Mouse (Mus musculus): ENCODE measurements around the gene Zbtb5.
"Not testable (repeated sequence)": the region's sequence is repeated elsewhere in the genome, so short reads cannot be mapped to it uniquely, and the experiment has no call there.

Zbtb5 gene

GRCm38 (mm10) chr4:45012105-45012975 lies at the start of gene Zbtb5:
Zbtb5 (minus strand) TSS chr4:45012412.
- peak; percentile 100 for DNase-seq

- DNase-seq: peak; percentile 96
Measured at GRCm38 (mm10) chr4:45055451-45055850, 43.2 kb upstream of the Zbtb5 start.

DNA sequence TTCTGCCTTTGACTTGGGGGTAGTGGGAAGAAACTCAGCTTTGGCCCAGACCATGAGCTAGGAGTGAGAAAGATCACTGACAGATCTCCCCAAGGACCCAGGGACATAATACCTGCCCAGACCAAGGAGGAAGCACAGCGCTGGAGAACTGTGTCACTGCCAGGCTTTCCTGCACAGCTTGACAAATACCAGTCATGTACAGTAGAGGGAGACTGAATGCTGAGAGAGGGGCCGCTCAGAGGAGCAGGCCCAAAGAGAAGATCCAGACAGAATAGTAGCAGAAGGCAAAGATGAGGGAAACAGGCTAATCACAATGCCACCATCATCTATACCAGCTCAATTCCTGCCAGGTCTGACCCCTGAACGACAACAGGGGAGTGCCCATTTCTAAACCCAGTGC lies 42.6 kb upstream of the Zbtb5 start:
- no peak for DNase-seq

DNA sequence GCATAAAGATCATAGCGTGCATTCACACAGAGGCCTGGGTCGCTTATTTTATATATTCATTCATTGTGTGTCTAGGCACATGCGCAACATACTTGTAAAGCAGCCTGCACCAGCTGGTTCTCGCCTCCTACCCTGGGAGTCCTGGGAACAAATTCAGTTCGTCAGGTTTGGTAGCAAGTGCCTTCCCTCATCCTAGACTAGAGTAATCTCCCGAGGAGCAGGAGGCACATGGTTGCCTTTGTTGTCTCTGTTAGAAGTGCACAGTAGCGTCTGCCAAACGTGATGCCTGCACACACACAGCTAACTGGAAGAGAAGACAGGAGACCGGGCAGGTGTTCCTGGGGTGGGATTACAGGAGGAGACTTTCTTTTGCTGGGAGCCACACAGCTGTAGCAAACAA lies 35.7 kb upstream of the Zbtb5 start:
- no peak for DNase-seq

DNA sequence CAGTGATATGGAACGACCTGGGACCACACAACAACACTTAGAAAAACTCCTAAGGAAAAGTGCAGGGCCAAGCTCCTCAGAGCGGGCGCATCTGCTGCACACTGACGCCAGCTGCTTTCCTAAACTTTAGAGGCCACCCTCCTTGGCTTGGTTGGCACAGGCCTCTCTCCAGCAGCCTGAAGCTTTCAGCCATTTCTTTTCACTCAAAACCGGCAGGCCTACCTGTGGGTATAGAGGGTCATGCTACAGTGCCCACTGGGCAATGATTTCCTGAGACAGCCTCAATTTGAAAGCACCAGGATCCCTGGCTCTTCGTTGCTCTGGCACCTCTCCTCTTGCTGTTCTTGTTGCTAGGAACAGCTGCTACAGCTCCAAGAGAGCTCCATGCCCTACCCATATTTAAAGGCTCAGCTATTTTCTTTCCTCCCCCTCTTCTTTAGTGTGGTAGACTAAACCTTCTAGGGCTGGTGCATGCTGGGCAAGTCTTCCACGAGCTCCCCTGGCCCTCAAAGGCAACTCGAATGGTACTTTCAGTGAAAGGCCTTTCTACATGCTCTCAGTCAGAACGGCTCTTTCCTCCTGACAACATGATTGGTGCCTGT lies 35.2 kb upstream of the Zbtb5 start:
- no peak for DNase-seq

GRCm38 (mm10) chr4:45046679-45047078 lies 34.5 kb upstream of the Zbtb5 start:
- no peak for DNase-seq

GRCm38 (mm10) chr4:45040795-45041194 lies 28.6 kb upstream of the Zbtb5 start:
- DNase-seq: peak; percentile 82

DNA sequence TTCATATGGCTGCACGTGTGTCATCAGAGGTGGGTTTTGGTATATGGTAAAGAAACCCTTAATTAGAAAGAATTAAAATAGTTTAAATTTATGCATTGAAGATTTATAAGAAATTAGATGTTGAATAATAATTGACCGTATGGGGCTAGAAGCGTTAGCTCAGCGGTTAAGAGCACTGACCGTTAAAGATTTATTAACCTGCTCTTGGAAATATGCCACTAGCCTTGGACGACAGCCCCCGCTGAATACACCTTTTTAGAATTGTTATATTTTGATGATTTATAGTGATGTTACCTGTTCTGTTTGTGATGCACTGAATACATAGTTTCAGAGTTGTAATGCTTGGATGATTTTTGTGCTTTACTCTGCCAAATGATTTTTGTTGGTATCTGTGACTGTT lies 27.3 kb upstream of the Zbtb5 start:
- not testable (repeated sequence) for DNase-seq

DNA sequence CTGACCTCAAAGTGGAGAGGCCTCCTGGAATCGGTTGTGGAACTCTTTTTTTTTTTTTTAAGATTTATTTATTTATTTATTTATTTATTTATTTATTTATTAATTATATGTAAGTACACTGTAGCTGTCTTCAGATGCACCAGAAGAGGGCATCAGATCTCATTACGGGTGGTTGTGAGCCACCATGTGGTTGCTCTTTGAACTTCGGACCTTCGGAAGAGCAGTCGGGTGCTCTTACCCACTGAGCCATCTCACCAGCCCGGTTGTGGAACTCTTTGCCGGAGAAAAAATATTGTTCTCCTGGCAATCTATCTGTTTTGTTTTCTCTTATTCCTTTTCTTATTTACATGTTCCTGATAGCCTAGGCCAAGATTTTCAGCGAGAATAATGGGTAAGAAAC lies 26.7 kb upstream of the Zbtb5 start:
- DNase-seq: peak; percentile 83

- peak; percentile 96 for DNase-seq
Measured at GRCm38 (mm10) chr4:45037455-45038410, 25.5 kb upstream of the Zbtb5 start.

GRCm38 (mm10) chr4:45036571-45036970 lies 24.4 kb upstream of the Zbtb5 start:
- DNase-seq: peak; percentile 86

GRCm38 (mm10) chr4:45036048-45036447 lies 23.8 kb upstream of the Zbtb5 start:
- DNase-seq: no peak

GRCm38 (mm10) chr4:45034693-45035628 lies 22.7 kb upstream of the Zbtb5 start:
- peak; percentile 89 for DNase-seq

- peak; percentile 96 for DNase-seq
Measured at GRCm38 (mm10) chr4:45032586-45032985, 20.4 kb upstream of the Zbtb5 start.

DNA sequence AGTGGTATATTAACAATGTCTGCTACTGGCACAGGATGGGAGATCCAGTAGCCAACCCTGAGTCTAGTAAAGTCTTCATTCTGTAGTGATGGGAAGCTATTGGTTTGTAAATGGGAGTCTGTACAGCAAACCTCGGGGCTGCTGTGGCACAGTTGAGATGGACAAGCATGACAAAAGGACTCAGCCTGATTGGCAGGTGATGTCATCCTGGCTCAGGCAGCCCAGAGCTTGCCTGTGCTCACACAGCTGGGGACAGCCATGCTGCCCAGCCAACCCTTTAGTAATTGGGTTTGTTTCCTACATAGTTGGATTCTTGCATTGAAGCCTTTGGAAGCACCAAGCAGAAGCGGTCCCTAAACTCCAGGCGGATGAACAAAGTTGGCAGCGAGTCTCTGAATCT lies 14.2 kb upstream of the Zbtb5 start:
- DNase-seq: peak; percentile 80

- peak; percentile 90 for DNase-seq
Measured at GRCm38 (mm10) chr4:45019009-45019408, 6.8 kb upstream of the Zbtb5 start.

- DNase-seq: peak; percentile 100
Measured at GRCm38 (mm10) chr4:45018452-45018980, 6.3 kb upstream of the Zbtb5 start, which contains the start of gene Polr1e. Polr1e (plus strand) TSS chr4:45018583.

- DNase-seq: no peak
Measured at GRCm38 (mm10) chr4:45015615-45016014, 3.4 kb upstream of the Zbtb5 start.

GRCm38 (mm10) chr4:45013537-45013936 lies 1.3 kb upstream of the Zbtb5 start:
- DNase-seq: peak; percentile 88

- DNase-seq: peak; percentile 88
Measured at GRCm38 (mm10) chr4:45013031-45013431, 819 bp upstream of the Zbtb5 start.

GRCm38 (mm10) chr4:45011581-45012104 lies 569 bp downstream of the Zbtb5 start:
- peak; percentile 98 for DNase-seq

All from heart, adult 11 months (tissue).